Mouse (Mus musculus) embryonic facial prominence, embryonic 10.5 days (tissue): ENCODE results near the gene Sema5a. TPM values are rescaled to one million over a fixed set of nuclear protein-coding genes. Genes with fewer than 3 reads are reported as not detected.

Experiments
- DNase-seq: peaks from one replicate; pipeline ENCODE4 v3.0.0-alpha.2; 2017; ENCODE audit warnings: low spot score
- H3K27ac ChIP-seq: fragments of 300-500 bp; sonication (generic); replicated peaks from 2 replicates; pipeline ENCODE4 v1.5.1; 2016; ENCODE audit warnings: mild to moderate bottlenecking
- H3K27me3 ChIP-seq: fragments of 300-500 bp; sonication (generic); replicated peaks from 2 replicates; pipeline ENCODE4 v1.6.1; 2016; ENCODE audit warnings: low read depth, mild to moderate bottlenecking; ENCODE audit not compliant: poor library complexity, severe bottlenecking
- H3K36me3 ChIP-seq: fragments of 300-500 bp; sonication (generic); replicated peaks from 2 replicates; pipeline ENCODE4 v1.6.1; 2016; ENCODE audit warnings: mild to moderate bottlenecking, moderate library complexity
- H3K4me1 ChIP-seq: fragments of 300-500 bp; sonication (generic); 2 replicates; pipeline ENCODE4 v1.6.1; 2016
- H3K4me3 ChIP-seq: fragments of 300-500 bp; sonication (generic); 2 replicates; pipeline ENCODE4 v1.5.1; 2016; ENCODE audit warnings: mild to moderate bottlenecking, moderate library complexity
- H3K9me3 ChIP-seq: fragments of 300-500 bp; sonication (generic); 2 replicates; pipeline ENCODE4 v1.6.1; 2016; ENCODE audit warnings: mild to moderate bottlenecking
- WGBS: fragments of 180-500 bp; shearing (Covaris S2); methylation state at CpG from one replicate; pipeline ENCODE4 v1.1.7; 2016; 5-methylcytosine and 5-hydroxymethylcytosine counted together
- polyA plus RNA-seq: library from polyadenylated mRNA; unstranded; fragments of >200 nt; fragmentation: Nextera tagmentation; extraction: Ambion mirVana; gene quantifications from 2 replicates; pipeline ENCODE4 v1.2.1, GENCODE M21; 2016

The Sema5a gene
- polyA plus RNA-seq, 1 experiment from 2014 or later = 17.3 TPM

DNA sequence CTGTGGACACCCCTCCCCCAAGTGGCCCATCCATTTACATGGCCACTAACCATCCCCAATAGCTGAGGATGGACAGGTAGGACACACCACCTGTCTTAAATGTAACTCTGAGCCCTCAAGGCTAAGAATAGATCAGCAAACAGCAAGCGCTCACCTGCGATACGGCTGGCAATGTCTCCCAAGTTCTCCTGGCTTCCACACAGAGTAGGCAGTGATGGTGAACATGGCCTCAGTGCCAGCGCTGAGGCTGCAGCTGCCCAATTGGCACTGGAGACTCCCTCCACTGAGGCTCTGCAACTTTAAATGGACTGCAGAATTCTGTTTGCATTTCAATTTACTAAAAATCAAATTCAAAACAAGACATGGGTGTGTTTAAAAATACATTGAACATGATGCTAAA lies 78.6 kb downstream of the Sema5a start:
- DNase-seq = no peak
- WGBS = 96% methylated on average over 4 of the region's 4 CpGs
- Histone ChIP-seq H3K4me3 (no peak overlapping the region), H3K27me3 (no peaks in the 10 kb centered on the region), H3K27ac (no peak overlapping the region), H3K9me3 (no peaks in the 10 kb centered on the region), H3K4me1 (peaks cover 9% of the 10 kb centered on the region), H3K36me3 (no peaks in the 10 kb centered on the region; the same call in 1 of the 2 replicates)

DNA sequence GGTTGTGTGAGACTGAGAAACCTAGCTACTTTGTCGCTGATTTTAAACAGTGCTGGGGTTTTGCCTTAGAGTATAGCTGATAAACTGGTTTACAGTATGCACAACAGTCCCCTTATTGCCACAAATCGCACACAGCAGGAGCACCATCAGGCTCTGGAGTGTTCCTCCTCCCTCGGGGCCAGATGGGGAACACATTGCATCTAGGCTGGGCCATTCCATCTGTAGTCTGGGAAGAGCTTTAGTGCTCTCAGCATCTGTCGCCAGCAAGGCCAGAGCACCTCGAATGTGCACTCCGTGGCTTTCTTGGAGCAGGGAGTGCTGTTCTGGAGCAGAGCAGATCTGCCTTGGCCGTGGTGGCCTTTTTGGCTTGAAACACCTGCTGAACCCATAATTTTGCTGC lies 79.5 kb downstream of the Sema5a start:
- peaks cover 17% of the 10 kb centered on the region for H3K4me1 ChIP-seq
- no peaks in the 10 kb centered on the region for H3K9me3 ChIP-seq
- whole genome bisulfite sequencing = 68% methylated on average over 7 of the region's 7 CpGs
- no peak for DNase-seq
- H3K27ac ChIP-seq = no peak overlapping the region
- H3K27me3 ChIP-seq = no peaks in the 10 kb centered on the region
- H3K36me3 ChIP-seq = no peaks in the 10 kb centered on the region
- H3K4me3 ChIP-seq = no peak overlapping the region

DNA sequence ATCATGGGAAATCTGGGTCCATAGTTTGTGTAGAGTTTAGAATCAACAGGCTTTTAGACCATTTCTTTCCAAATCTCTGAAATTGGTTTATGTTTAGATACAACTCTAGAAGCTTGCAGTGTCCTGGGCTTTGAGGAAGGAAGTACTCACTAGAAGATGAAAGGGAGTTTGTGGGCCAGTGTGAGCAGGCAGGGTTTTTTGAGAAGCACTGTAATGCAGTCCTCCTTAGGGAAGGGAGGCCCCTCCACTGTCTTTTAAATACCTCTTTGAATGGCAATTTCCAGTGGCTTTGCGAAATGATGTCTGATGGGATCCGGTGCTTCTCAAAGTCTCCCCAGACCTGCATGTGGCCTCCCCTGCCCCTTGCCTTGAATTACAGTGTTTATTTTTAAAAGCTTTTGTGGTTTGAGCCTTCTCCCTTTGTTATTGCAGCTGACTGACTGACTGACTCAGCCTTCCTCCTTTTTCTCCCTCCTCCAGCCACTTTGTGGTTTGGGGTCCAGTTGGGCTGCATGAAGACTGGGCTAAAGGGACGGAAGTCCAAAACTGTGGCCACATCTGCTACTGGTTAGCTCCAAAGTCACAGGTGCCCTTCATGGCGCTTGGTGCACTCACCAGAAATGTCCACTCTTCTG lies 83.9 kb downstream of the Sema5a start:
- WGBS = 17% methylated on average over 4 of the region's 4 CpGs
- H3K36me3 ChIP-seq = no peaks in the 10 kb centered on the region
- no peaks in the 10 kb centered on the region for H3K27me3 ChIP-seq
- H3K4me1 ChIP-seq = peaks cover 39% of the 10 kb centered on the region
- no peak overlapping the region for H3K4me3 ChIP-seq
- peak overlapping the region; percentile 80 for H3K27ac ChIP-seq
- DNase-seq = peak; percentile 63
- no peaks in the 10 kb centered on the region for H3K9me3 ChIP-seq

DNA sequence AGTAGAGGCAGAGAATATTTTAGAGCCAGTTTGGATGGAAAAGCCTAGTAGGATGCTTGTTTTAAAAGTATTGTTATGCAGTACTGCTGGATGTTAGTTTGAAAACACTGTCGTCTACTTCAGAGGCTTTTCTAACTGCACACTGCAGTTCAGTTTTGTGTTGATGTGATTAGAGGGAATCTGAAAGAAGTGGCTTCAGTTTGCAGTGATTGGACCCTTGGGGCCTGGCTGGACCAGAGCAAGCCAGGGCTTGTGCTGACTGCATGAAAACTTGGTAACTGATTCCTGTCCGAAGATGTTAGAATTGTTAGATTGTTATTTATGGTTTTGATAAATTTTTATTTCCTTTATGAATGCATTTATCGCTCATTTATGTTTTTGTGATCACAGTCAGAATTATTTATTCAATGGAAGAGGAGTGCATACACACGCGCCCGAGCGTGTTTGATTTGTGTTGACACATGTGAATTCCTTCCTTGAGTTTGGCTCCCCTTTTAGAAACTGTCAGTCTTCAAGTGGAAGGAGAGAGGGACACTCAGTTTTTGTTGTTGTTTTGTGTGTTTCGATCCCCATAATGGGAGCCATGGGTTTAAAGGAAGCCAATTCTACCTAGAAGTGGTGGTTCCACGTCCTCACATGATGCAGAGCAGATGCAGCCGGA lies 85.2 kb downstream of the Sema5a start:
- WGBS = 57% methylated on average over 10 of the region's 10 CpGs
- 0 out of 2 replicates have a peak overlapping the region, but pooled peaks have one; percentile 2 for H3K4me3 ChIP-seq
- no peaks in the 10 kb centered on the region for H3K36me3 ChIP-seq
- peak overlapping the region; percentile 80 for H3K27ac ChIP-seq
- no peaks in the 10 kb centered on the region for H3K27me3 ChIP-seq
- H3K9me3 ChIP-seq = no peaks in the 10 kb centered on the region
- H3K4me1 ChIP-seq = peaks cover 47% of the 10 kb centered on the region
- peak; percentile 38 for DNase-seq

DNA sequence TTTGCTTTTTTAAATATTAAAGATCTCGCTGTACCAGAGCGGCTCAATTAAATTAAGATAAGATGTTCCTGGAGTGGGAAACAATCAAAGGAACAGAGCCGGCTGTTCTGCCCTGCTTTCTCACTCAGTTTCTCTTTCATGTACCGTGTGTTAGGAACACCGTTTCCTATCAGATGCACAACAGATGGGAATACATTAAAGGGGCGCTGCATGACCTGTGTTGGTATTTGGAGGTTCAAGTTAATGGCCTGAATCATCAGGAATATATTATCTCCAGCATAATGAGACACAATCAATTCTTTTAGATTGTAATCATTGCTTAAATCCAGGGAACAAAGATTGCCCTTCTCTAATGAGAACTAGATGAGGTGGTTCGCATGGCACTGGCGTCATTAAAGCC lies 85.8 kb downstream of the Sema5a start:
- no peaks in the 10 kb centered on the region for H3K9me3 ChIP-seq
- no peaks in the 10 kb centered on the region for H3K36me3 ChIP-seq
- WGBS = 44% methylated on average over 8 of the region's 8 CpGs
- H3K27me3 ChIP-seq = no peaks in the 10 kb centered on the region
- peak overlapping the region; percentile 80 for H3K27ac ChIP-seq
- DNase-seq = peak; percentile 20
- no peak overlapping the region for H3K4me3 ChIP-seq
- peaks cover 47% of the 10 kb centered on the region for H3K4me1 ChIP-seq

- Histone ChIP-seq H3K27me3 (no peaks in the 10 kb centered on the region), H3K4me1 (peaks cover 47% of the 10 kb centered on the region), H3K4me3 (no peak overlapping the region), H3K9me3 (no peaks in the 10 kb centered on the region), H3K27ac (peak overlapping the region; percentile 80), H3K36me3 (no peaks in the 10 kb centered on the region)
- DNase-seq = no peak
- 78% methylated on average over 2 of the region's 2 CpGs for WGBS
Observed at GRCm38 (mm10) chr15:32331037-32331436, 86.4 kb downstream of the Sema5a start.

GRCm38 (mm10) chr15:32333456-32333855 lies 88.8 kb downstream of the Sema5a start:
- Histone ChIP-seq H3K36me3 (no peaks in the 10 kb centered on the region), H3K4me3 (no peak overlapping the region), H3K27ac (no peak overlapping the region), H3K4me1 (peaks cover 49% of the 10 kb centered on the region), H3K27me3 (no peaks in the 10 kb centered on the region), H3K9me3 (no peaks in the 10 kb centered on the region)
- DNase-seq = no peak
- WGBS = 80% methylated on average over 2 of the region's 2 CpGs

DNA sequence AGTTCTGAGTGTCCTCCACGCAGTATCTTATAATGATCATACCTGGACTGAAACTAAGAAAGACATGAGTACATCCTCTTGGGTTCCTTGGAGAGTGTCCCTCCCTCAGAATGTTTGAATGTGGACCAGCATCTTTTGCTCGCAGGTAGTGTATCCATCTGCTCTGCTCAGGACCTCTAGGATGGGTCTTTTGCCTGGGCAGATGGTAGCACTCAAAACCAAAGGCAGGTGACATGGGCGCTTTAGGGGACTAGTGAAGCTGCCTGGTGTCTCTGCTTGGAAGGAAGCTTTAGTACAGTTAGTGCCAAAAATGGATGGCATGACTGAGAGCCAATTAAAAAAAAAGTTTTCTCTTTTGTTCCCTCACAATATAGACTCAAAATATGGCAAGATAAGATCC lies 93.2 kb downstream of the Sema5a start:
- no peak for DNase-seq
- whole genome bisulfite sequencing = 92% methylated on average over 3 of the region's 3 CpGs
- H3K27me3 ChIP-seq = no peaks in the 10 kb centered on the region
- no peak overlapping the region for H3K27ac ChIP-seq
- H3K36me3 ChIP-seq = no peaks in the 10 kb centered on the region
- H3K9me3 ChIP-seq = no peaks in the 10 kb centered on the region
- peaks cover 36% of the 10 kb centered on the region for H3K4me1 ChIP-seq
- H3K4me3 ChIP-seq = no peak overlapping the region

DNA sequence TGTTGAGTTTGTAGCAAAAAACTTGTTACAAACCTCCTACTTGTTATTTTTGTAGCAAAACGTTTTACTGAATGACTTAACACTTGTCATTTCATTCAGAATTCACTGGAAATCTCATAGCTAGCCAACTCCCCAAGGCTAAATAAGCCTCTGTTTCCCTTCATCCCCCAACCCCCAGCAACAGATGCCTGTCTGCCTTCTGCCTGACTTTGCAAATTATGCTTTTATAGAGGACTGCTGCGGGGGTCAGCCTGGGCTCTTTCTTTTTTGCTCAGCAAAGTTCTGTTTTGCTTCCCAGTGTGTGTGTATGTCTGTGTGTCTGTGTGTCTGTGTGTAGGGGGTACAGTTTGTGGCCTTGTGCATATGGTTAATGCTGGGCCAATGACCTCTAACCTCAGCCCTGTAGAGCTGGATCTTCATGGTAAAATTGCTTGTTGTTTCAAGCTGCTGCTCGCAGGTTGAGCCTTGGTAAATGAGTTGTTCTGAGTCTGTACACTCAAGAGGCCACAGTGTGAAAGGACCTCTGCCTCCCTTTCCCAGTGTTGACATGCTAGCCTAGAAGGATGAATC lies 94.2 kb downstream of the Sema5a start:
- peak overlapping the region; percentile 20 for H3K27ac ChIP-seq
- no peak overlapping the region for H3K4me3 ChIP-seq
- no peaks in the 10 kb centered on the region for H3K27me3 ChIP-seq
- no peaks in the 10 kb centered on the region for H3K9me3 ChIP-seq
- peak; percentile 28 for DNase-seq
- H3K36me3 ChIP-seq = no peaks in the 10 kb centered on the region
- 33% methylated on average over 3 of the region's 3 CpGs for WGBS
- H3K4me1 ChIP-seq = peaks cover 32% of the 10 kb centered on the region

- DNase-seq = no peak
- Histone ChIP-seq H3K9me3 (no peaks in the 10 kb centered on the region), H3K4me1 (peaks cover 28% of the 10 kb centered on the region), H3K4me3 (no peak overlapping the region), H3K36me3 (no peaks in the 10 kb centered on the region), H3K27ac (no peak overlapping the region), H3K27me3 (no peaks in the 10 kb centered on the region)
- 42% methylated on average over 5 of the region's 5 CpGs for WGBS
Observed at GRCm38 (mm10) chr15:32339426-32339825, 94.8 kb downstream of the Sema5a start.

DNA sequence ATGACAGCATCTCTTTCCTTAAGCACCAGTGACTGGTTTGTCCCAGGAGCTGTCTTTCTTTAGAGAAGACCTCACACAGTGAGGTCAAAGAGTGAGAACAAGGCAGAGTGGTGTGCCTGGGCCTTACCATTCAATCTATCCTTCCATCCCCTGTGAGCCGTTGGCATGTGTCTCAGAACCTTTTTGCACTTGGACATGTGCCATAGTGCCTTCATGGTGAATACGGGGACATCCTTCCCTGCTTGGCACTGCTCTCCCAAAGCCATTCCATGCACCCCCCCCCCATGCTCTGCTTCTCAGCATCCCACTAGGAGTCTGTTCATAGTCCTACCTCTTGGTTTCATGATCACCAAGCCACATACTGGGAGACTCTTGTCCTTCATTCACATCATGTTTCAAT lies 96.8 kb downstream of the Sema5a start:
- DNase-seq = no peak
- no peaks in the 10 kb centered on the region for H3K27me3 ChIP-seq
- H3K9me3 ChIP-seq = no peaks in the 10 kb centered on the region
- WGBS = 79% methylated on average over 2 of the region's 2 CpGs
- H3K4me1 ChIP-seq = peaks cover 25% of the 10 kb centered on the region
- no peak overlapping the region for H3K27ac ChIP-seq
- H3K4me3 ChIP-seq = no peak overlapping the region
- H3K36me3 ChIP-seq = no peaks in the 10 kb centered on the region

DNA sequence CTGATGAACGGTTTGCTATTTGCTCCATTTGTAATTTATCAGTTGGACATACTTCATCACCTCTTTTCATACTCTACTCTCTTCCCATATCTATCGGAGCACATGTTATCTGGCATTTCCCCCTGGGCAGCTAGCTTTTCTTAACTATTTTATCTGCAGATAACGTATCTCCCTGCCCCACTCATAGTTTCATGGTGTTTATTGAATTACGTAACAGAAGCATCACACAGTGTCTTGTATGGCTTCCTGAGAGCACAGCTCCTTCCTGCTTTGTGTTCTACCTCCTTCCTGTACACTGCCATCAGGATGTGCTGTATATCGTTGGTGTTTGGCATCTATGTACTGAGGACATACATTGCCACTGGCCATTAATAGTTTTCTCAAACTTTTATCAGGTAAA lies 98.9 kb downstream of the Sema5a start:
- DNase-seq = no peak
- Histone ChIP-seq H3K4me3 (no peak overlapping the region), H3K36me3 (no peaks in the 10 kb centered on the region; the same call in 1 of the 2 replicates), H3K27ac (no peak overlapping the region), H3K4me1 (peaks cover 14% of the 10 kb centered on the region), H3K9me3 (no peaks in the 10 kb centered on the region), H3K27me3 (no peaks in the 10 kb centered on the region)
- 90% methylated on average over 5 of the region's 5 CpGs for WGBS

GRCm38 (mm10) chr15:32347315-32347714 lies 102.7 kb downstream of the Sema5a start:
- Histone ChIP-seq H3K4me1 (no peaks in the 10 kb centered on the region), H3K4me3 (no peak overlapping the region), H3K9me3 (no peaks in the 10 kb centered on the region), H3K36me3 (no peaks in the 10 kb centered on the region; the same call in 1 of the 2 replicates), H3K27ac (no peak overlapping the region), H3K27me3 (no peaks in the 10 kb centered on the region)
- DNase-seq = no peak
- whole genome bisulfite sequencing = 91% methylated on average over 5 of the region's 5 CpGs
